Mouse (Mus musculus): ENCODE measurements at regions not wholly inside any gene's neighbourhood (a gene's known extent, or its start where the extent isn't known, plus 50 kb on each side); places are given as distances from the start of the nearest gene placed in this dataset.

- TF ChIP-seq CTCF (IDR thresholded peaks at IDR 0.05; ENCODE audit: low read depth) = no peak
- TF ChIP-seq EP300 (IDR thresholded peaks at IDR 0.05; ENCODE audit: low read depth) = no peak
Observed at GRCm38 (mm10) chr10:66871673-66872072, 224.3 kb upstream of the Jmjd1c start.

All from liver, embryonic 14.5 days (tissue).